Mouse (Mus musculus) midbrain, embryonic 10.5 days (tissue): ENCODE measurements at regions not wholly inside any gene's neighbourhood (a gene's known extent, or its start where the extent isn't known, plus 50 kb on each side); places are given as distances from the start of the nearest gene placed in this dataset.

ENCODE experiments used
- DNase-seq: peaks from one replicate; pipeline ENCODE4 v3.0.0-alpha.2; 2017; ENCODE audit warnings: low spot score
- H3K27ac ChIP-seq: fragments of 300-500 bp; sonication (generic); replicated peaks from 2 replicates; pipeline ENCODE4 v1.5.1; 2016; ENCODE audit warnings: mild to moderate bottlenecking
- H3K27me3 ChIP-seq: fragments of 300-500 bp; sonication (generic); 2 replicates; pipeline ENCODE4 v1.6.1; 2016; ENCODE audit warnings: low read depth, mild to moderate bottlenecking; ENCODE audit not compliant: poor library complexity, severe bottlenecking
- H3K36me3 ChIP-seq: fragments of 300-500 bp; sonication (generic); 2 replicates; pipeline ENCODE4 v1.6.1; 2016; ENCODE audit warnings: mild to moderate bottlenecking, moderate library complexity
- H3K4me1 ChIP-seq: fragments of 300-500 bp; sonication (generic); 2 replicates; pipeline ENCODE4 v1.6.1; 2016
- H3K4me3 ChIP-seq: fragments of 300-500 bp; sonication (generic); 2 replicates; pipeline ENCODE4 v1.5.1; 2016; ENCODE audit warnings: mild to moderate bottlenecking, moderate library complexity
- H3K9me3 ChIP-seq: fragments of 300-500 bp; sonication (generic); replicated peaks from 2 replicates; pipeline ENCODE4 v1.6.1; 2016; ENCODE audit warnings: mild to moderate bottlenecking
- WGBS: fragments of 180-500 bp; shearing (Covaris S2); methylation state at CpG from one replicate; pipeline ENCODE4 v1.1.7; 2016; 5-methylcytosine and 5-hydroxymethylcytosine counted together

DNA sequence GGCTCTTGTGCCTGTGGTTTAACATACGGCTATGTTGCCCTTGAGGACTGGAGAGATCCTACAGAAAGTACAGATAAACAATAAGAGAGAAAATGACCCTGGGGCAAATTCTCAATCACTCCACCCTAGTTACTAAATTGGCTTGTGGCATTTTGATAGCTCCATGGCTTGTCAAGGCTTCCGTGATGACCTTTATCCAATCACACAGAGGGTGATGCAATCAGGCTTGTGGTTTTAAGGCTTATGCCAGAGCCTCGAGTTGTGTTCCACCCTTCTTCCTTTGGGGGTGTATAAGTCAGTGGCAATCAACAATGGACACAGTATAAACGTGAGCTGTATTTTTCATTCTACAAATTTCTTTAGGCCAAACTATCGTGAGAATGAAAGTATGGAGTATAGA, 513.5 kb upstream of the Slit2 start:
- H3K27ac ChIP-seq, result no peak overlapping the region
- H3K4me1 ChIP-seq, result peaks cover 17% of the 10 kb centered on the region
- H3K4me3 ChIP-seq, result no peak overlapping the region
- no peak for DNase-seq
- WGBS, result 83% methylated on average over 5 of the region's 5 CpGs
- no peaks in the 10 kb centered on the region for H3K36me3 ChIP-seq
- H3K27me3 ChIP-seq, result no peaks in the 10 kb centered on the region
- no peaks in the 10 kb centered on the region for H3K9me3 ChIP-seq

DNA sequence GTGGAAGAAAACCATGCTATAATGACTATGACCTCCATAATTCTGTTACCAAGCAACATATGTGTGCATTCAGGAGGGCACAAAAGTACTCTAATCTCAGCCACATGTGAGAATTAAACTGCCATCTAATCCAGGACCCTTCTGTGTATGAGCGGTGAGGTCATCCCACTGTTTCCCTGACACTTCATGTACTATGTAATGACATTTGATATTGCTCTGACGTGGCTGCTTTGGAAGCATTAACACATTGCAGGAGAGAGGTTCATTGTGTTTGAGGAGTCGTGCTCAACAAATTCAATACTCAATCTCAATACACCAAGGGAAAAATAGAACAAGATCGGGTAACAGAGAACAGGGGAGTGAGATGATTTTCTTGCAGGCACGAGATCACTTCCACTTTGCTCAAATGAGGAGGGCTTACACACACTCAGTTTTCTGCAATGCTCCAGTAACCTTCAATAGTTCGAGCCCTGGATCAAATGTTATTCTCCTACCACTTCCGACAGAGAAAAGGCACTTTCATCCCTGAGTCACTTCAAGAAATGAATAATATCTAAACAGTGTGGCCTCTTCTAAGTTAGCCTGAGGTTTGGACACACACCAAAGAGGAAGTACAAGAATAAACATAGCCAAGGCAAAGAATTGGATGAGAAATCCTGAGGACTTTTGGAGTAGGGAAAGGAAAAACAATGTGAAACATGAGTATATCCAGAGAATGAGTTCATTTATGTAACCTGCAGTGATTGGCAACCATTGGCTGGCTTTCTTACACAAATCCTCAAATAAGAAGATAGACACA, 510.7 kb upstream of the Slit2 start:
- Histone ChIP-seq H3K27ac (no peak overlapping the region), H3K9me3 (no peaks in the 10 kb centered on the region), H3K36me3 (no peaks in the 10 kb centered on the region), H3K27me3 (no peaks in the 10 kb centered on the region), H3K4me1 (peaks cover 17% of the 10 kb centered on the region), H3K4me3 (no peak overlapping the region)
- no peak for DNase-seq
- WGBS, result 66% methylated on average over 7 of the region's 7 CpGs

DNA sequence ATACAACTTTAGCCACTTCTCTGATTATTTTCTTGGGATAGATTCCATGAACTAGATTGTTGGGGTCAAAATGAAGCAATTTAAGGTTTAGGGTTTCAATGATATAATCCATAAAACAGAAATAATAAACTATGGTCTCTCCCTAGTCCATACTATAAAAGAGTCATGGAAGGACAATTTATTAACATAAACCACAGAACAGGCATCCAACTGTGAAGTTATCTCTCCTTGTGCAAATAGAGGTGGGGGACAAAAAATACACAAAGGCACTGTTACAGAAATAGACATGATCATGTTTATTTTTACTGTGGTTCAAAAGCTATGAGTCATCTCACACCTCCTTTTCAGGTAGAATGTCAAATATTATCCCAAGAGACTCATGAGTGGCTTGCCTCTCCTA, 503.0 kb upstream of the Slit2 start:
- H3K9me3 ChIP-seq, result no peaks in the 10 kb centered on the region
- H3K27ac ChIP-seq, result no peak overlapping the region

GRCm38 (mm10) chr5:47496218-47496617, 486.7 kb upstream of the Slit2 start:
- 27% methylated on average over 3 of the region's 3 CpGs for WGBS

More for the DNA sequence above, 503.0 kb upstream of the Slit2 start:
- H3K36me3 ChIP-seq, result no peaks in the 10 kb centered on the region
- no peak for DNase-seq
- no peaks in the 10 kb centered on the region for H3K27me3 ChIP-seq
- no peaks in the 10 kb centered on the region for H3K4me1 ChIP-seq
- H3K4me3 ChIP-seq, result no peak overlapping the region

DNA sequence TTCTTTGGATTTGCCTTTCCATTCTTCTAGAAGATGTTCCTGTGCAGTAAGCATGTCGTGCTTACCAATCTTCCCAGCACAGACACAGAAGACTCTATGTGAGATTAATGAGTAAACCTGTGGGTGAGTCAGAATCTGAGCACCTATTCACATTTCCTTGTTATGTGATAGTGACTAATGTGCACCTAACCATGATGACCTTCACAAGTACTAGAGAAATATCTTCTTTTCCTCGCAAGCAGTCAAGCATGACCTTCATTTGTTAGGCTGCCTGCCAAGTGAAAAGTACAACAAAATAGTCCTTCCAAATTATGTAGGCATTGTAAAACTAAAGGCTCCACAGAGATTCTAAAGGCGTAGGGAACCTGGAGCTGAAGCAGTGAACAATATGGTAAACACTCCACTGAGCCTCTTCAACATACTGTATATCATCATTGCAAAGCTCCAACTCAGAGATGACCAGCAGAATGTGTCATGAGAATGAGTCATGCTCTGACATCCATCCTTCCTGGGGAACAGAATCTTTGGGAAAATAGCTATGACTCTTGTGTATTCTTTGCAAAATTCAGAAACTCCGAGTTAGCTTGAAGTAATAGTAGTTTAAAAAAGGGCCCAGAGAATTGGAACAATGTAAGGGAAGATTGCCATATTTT, 480.0 kb upstream of the Slit2 start:
- H3K4me3 ChIP-seq, result no peak overlapping the region
- H3K27me3 ChIP-seq, result no peaks in the 10 kb centered on the region
- H3K9me3 ChIP-seq, result no peaks in the 10 kb centered on the region
- WGBS, result 85% methylated on average over 4 of the region's 4 CpGs
- DNase-seq, result no peak
- H3K4me1 ChIP-seq, result no peaks in the 10 kb centered on the region
- H3K36me3 ChIP-seq, result no peaks in the 10 kb centered on the region
- H3K27ac ChIP-seq, result no peak overlapping the region

More at GRCm38 (mm10) chr5:47496218-47496617, 486.7 kb upstream of the Slit2 start:
- no peaks in the 10 kb centered on the region for H3K27me3 ChIP-seq
- no peak for DNase-seq
- no peak overlapping the region for H3K27ac ChIP-seq
- no peaks in the 10 kb centered on the region for H3K9me3 ChIP-seq
- H3K4me3 ChIP-seq, result no peak overlapping the region
- H3K36me3 ChIP-seq, result no peaks in the 10 kb centered on the region
- no peaks in the 10 kb centered on the region for H3K4me1 ChIP-seq

DNA sequence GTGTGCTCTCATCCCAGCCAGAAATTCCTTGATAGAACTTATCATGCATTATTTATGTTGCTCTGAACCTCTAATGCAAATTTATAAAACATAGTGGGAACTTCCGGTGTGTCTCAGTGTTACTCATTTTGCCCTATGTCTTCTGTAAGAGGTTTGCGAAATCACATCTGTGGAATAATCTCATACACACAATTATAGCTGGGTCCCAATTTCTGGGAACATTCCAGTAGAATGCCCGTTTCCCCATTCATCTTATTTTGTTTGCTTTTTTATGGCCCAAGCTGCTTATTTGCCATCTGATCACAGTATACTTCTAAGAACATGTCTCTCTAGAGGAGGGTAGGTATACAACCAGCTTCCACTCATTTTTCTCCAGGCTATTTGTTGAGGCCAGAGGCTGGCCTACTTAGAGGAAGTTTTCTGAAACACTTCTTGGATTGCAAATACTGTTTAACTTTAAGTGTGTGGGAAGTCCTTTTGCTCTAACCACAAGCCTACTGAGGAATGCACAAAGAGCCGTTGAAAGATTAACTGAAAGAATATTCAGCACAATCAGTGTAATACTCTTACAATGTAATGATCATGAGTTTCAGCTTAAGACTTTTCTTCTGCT, 474.1 kb upstream of the Slit2 start:
- Histone ChIP-seq H3K9me3 (no peaks in the 10 kb centered on the region), H3K4me3 (no peak overlapping the region), H3K27ac (no peak overlapping the region), H3K36me3 (no peaks in the 10 kb centered on the region), H3K27me3 (no peaks in the 10 kb centered on the region), H3K4me1 (no peaks in the 10 kb centered on the region)
- no peak for DNase-seq
- 90% methylated on average over 4 of the region's 4 CpGs for WGBS

DNA sequence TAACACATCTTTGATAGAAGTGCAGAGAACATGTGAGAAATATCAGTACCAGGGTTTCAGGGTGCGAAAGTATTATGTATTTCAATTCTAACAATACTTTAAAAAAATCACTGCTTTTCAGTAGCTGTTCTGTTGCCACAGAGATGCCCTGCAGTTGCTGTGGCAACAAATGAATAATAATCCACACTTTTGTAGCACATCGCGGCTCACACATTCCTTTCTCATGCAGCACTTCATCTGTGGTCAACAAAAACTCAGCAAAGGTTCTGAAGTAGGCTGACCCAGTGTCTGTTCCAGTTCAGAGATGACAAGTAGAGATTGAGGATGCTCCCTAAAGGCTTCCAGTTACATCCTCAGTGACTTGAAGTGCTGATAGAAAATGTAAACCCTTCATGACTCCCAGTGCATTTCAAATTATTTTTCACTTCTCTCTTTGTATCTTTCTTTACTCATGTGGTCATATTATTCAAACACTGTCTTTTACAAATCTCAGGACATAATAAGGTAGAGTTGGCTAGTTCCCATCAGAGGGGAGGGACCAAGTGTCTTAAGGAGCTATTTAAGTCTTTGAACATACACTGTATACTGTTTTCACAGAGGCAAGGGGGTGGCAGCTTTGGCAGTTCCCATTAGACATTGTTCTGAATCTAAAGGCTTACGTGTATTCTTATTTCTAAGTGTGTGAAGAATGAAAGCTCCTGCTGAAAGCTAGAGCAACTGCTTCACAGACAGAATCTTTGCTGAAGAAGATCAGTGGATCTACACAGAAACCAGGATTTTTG, 460.6 kb upstream of the Slit2 start:
- DNase-seq, result no peak
- Histone ChIP-seq H3K4me1 (peaks cover 11% of the 10 kb centered on the region), H3K9me3 (no peaks in the 10 kb centered on the region), H3K27ac (0 out of 2 replicates have a peak overlapping the region, but pooled peaks have one; percentile 13), H3K4me3 (no peak overlapping the region), H3K27me3 (no peaks in the 10 kb centered on the region), H3K36me3 (no peaks in the 10 kb centered on the region)
- whole genome bisulfite sequencing, result 54% methylated on average over 4 of the region's 4 CpGs

DNA sequence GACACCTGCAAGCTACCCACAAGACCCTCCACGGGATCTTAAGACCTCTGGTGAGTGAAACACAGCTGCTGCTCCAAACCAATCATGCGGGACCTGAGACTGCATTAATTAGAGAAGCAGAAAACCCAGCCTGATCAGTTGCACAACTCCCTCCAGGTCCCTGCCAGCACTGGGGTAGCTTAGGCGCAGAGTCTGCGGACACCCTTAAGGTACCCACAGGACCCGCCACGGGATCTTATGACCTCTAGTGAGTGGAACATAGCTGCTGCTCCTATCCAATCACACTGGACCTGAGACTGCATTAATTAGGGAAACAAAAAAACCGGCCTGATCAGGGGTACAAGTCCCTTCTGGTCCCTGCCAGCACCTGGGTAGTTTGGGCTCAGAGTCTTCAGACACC, 454.3 kb upstream of the Slit2 start:
- WGBS, result 87% methylated on average over 7 of the region's 7 CpGs
- Histone ChIP-seq H3K4me3 (no peak overlapping the region), H3K4me1 (no peaks in the 10 kb centered on the region), H3K9me3 (no peaks in the 10 kb centered on the region), H3K36me3 (no peaks in the 10 kb centered on the region), H3K27ac (no peak overlapping the region), H3K27me3 (no peaks in the 10 kb centered on the region)
- no peak for DNase-seq

GRCm38 (mm10) chr5:47537532-47537931, 445.4 kb upstream of the Slit2 start:
- no peak overlapping the region for H3K27ac ChIP-seq
- no peaks in the 10 kb centered on the region for H3K27me3 ChIP-seq
- H3K4me3 ChIP-seq, result no peak overlapping the region

DNA sequence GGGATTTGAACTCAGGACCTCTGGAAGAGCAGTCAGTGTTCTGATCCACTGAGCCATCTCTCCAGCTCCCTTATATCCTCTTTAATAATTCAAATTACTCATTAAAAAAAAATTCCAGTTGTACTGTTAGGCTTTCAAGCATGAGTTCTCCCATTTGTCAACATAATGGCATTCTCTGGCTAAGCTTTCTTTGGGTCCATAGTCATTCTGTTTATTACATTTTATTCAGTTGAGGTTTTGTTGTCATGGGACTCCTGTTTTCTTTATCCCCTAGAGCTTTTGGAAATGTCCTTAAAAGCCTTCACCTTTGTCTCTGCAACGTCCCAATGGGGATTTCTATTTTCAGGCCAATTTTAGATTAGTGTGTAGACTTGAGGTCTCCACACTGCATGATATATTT, 440.7 kb upstream of the Slit2 start:
- DNase-seq, result no peak
- no peak overlapping the region for H3K4me3 ChIP-seq
- H3K27ac ChIP-seq, result no peak overlapping the region
- H3K4me1 ChIP-seq, result no peaks in the 10 kb centered on the region
- WGBS, result 62% methylated on average over 1 of the region's 1 CpGs
- H3K27me3 ChIP-seq, result no peaks in the 10 kb centered on the region
- H3K9me3 ChIP-seq, result no peaks in the 10 kb centered on the region
- H3K36me3 ChIP-seq, result no peaks in the 10 kb centered on the region

More at GRCm38 (mm10) chr5:47537532-47537931, 445.4 kb upstream of the Slit2 start:
- Histone ChIP-seq H3K9me3 (no peaks in the 10 kb centered on the region), H3K36me3 (no peaks in the 10 kb centered on the region), H3K4me1 (no peaks in the 10 kb centered on the region)
- no peak for DNase-seq

- DNase-seq, result no peak
- Histone ChIP-seq H3K9me3 (no peaks in the 10 kb centered on the region), H3K27ac (no peak overlapping the region), H3K36me3 (no peaks in the 10 kb centered on the region), H3K4me1 (peaks cover 9% of the 10 kb centered on the region), H3K27me3 (no peaks in the 10 kb centered on the region), H3K4me3 (no peak overlapping the region)
- 74% methylated on average over 1 of the region's 1 CpGs for WGBS
These were observed 426.2 kb upstream of the Slit2 start for GRCm38 (mm10) chr5:47556717-47557116.

DNA sequence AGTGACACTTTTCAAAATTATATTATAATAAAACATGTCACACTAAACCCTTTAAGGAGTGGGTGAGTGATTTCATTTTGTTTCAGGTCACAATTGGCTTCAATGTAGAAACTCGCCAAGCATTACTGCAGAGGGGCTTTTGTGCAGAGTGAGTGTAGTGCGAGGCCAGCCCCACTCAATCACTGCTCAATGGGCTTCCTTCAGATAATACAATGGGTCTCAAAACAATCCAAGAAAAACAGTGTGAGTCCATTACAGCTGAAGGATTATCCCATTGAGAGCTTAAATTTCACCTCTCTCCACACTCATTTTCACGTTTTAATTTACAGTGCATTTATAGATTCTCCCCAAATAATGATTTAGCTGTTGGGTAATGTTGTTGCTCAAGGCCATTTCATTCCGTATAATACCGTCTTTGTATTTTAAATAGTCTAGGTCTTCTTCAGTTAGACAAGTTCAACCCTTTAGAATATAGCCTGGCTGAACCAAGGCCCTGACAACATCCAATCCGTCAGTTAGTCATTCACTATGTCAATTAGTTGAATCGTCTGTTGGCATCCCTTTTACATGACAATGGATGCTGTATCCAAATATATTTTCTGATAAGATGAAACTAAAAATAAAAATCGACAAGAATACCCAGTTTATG, 425.7 kb upstream of the Slit2 start:
- 48% methylated on average over 8 of the region's 8 CpGs for WGBS
- no peak for DNase-seq

More for the DNA sequence above, 425.7 kb upstream of the Slit2 start:
- Histone ChIP-seq H3K4me3 (no peak overlapping the region), H3K4me1 (peaks cover 9% of the 10 kb centered on the region), H3K9me3 (no peaks in the 10 kb centered on the region), H3K36me3 (no peaks in the 10 kb centered on the region), H3K27me3 (no peaks in the 10 kb centered on the region), H3K27ac (no peak overlapping the region)
